Mouse (Mus musculus) heart, adult 18-20 months (tissue): ENCODE results near the gene Hsf2bp. TPM values are rescaled to one million over a fixed set of nuclear protein-coding genes. Genes with fewer than 3 reads are reported as not detected.
A peak's percentile ranks its signal among the peaks of the same experiment; 100 is the strongest.

Source experiments
- DNase-seq, 2 experiments: peaks; one replicate each; pipeline ENCODE4 v3.0.0; 2021 to 2022; ENCODE audit warnings: mixed read lengths in 1 of 2
- total RNA-seq, 2 experiments: library from RNA; stranded (reverse); gene quantifications; 2 replicates each; pipeline ENCODE4 v1.2.3; 2021

The Hsf2bp gene
- total RNA-seq, 2 experiments from 2014 or later, result 1.2 to 1.4 TPM

DNA sequence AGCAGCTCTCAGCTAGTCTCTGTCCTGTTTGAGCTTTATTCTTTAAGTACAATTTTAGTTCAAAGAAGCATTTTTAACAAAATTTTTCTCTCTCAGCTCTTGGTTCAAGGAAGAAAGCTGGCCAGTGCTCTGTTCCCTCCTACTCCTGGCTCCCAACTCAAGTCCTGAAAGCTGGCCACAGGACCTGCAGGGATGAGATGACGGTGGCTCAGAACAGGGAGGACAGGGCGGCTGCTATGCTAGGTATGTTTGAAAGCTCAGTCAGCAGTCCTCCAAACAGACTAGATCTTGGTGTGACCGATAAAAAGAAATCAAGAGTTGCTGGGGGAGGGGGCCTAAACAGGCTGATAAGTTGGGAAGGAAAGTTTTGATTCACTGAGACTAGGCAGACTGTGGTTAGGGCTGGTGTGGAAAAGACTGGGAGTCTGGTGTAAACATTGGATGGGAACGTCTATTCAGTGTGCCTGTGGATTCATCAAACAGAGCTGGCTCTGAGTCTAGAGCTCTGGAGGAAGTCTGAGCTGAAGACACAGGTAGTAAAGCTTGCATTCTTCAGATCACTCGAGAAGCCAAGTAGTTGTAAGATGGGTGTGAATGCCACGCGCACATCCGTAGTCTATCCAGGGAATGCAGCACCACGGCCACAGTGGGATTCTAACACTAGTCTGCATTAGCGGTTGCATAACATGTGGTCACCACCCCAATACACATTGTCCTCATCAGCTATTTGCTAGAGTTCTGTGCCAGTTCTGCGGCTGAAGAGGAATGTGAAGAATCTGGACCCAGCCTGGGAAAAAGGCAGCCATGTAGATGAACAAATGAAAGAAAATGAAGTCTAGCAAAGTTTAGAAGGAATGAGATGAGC lies 53.6 kb downstream of the Hsf2bp start:
- peak; percentile 80 to 85 for DNase-seq

DNA sequence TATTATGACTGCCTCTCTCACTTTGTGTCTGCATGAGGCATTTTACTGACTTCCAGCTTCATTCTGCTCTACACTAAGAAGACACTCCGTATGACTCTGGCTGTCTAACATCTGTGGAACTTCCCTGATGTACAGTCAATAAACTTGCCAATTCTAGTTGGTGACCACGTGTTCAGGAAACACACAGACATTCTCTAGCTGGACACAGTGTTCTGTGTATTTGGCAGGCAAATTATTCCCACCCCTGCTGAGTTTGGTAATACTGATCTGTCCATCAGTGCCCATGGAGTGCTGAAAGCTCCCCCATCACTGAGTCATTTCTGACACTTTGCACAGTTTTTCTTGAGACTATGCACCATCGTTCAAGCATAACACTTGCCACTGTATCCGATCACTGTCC lies 56.3 kb downstream of the Hsf2bp start:
- peak; percentile 49 to 77 for DNase-seq

DNA sequence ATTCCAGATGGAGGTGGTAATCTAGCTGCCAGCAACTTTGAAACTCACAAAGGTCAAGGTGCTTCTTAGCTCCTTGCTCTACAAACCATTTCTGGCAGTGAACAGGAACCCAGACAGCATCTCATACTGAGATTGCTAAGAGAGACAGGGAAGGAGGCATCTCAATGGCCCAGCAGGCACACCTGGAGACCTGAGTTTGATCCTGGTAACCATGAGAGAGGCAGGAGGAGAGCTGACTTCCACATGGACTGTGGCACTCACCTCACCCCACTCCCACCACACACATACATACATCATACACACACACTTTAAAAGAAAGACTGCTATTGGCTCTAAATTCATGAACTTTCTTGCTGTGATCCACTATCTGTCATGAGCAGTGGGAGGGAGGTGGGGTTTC lies 59.0 kb downstream of the Hsf2bp start:
- DNase-seq, result no peak

DNA sequence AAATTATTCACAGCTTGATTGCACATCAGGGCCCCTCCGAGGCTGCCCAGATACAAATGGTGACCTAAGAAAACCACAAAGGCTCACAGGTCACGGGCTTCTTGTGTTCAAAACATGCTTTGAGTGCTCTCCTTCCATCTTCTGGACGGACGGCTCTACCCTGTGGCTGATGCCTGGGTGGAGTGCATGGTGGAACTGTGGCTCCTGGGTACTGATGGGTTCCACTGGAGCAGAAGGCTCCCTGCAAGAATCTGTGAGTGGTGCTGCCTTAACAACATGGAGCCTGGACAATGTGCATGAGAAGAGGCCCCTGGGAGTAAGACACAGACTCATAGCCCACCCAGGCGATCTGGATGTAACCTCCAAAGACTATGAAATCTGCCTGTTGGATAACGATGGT lies 59.6 kb downstream of the Hsf2bp start:
- DNase-seq, result no peak

DNA sequence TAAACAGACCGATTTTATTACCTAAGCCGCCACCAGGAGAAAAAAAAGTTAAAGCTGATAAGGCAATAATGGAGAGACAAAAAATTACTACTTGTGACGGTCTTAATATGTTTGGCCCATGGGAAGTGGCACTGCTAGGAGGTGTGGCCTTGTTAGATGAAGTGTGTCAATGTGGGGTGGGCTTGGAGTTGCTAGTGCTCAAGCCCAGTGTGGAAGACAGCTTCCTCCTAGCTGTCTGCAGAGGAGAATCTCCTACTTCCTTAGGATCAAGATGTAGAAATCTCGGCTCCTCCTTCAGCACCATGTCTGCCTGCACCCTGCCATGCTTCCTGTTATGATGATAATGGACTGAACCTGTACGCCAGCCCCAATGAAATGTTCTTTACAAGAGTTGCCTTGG lies 61.5 kb downstream of the Hsf2bp start:
- DNase-seq, result no peak

DNA sequence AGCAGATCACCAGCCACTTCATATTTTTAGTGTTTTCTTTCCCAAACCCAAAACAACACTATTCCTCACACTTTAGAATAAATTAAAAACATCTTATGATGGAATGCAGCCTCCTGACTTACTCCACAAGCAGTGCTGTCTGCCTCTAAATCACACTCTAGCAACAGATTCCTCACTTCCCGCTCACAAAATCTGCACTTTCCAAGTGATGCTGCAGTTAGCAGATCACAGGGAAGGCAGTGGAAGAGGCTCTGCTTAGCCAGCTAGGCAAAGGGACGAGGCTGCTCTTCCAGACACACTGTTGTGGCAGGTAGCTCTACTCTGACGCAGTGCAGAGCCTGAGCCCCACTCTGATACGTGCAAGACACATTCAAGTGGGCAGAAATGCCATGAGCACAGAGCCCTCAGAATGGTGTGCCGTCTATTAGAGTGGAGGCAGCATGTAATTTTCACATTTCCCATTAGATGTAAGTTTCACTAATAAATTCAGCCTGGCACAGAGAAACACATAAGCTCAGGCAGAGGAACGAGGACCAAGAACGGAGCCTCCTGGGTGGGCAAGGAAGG lies 62.4 kb downstream of the Hsf2bp start:
- DNase-seq, result no peak

DNA sequence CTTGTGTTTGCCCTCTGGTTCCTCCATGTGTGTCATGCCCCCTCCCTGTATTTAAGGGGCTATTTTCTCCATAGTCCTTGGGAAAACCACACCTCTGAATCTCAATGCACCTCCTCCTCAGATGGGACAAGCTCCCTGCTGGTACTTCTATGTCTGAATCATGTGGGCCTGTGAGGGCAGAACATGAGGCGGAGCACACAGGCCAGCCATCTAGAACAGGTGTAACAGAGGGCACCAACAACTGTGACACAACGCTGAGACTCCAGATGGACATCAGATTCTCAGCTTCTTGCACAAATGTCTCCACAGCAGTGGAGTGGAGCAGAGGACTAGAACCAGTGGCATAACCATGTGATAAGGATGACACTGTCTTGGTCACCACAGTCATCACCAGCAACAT lies 65.3 kb downstream of the Hsf2bp start:
- DNase-seq, result no peak

DNA sequence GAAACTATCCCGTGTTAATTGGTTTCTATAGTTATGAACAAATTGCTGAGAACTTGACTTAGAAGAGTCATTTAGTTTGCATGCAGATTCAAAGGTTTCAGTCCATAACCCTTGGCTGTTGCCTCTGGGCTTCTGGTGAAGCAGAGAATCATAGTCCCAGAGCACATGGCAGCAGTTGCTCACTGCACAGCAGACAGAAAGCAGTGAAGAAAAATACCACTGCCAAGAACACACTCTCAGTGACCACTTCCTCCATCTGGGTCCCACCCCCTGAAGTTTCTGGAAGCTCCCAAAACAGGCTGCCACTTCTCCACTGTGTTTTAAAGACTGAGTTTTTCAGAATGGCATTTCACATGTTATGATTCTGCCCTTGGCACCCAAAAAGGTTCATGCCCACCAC lies 67.3 kb downstream of the Hsf2bp start:
- DNase-seq, result peak in 1 of 2 experiments; percentile 47

DNA sequence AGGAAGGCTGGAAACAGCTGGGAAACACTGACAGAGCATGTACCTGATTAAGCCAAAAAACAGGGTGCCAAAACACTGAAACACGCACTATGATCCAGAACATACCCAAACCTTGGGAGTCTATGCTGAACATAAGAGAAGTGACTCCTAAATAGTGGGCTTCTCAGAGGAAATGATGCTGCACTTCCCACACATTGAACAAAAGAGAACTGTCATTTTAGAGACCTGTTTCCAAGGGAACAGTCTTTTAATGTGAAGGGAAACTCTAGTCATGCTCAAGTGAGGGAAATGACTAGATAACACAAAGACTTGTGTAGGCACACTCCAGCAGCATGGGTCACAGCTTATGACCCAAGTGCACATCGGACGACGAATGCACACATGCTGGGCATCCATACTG lies 68.8 kb downstream of the Hsf2bp start:
- DNase-seq, result no peak

DNA sequence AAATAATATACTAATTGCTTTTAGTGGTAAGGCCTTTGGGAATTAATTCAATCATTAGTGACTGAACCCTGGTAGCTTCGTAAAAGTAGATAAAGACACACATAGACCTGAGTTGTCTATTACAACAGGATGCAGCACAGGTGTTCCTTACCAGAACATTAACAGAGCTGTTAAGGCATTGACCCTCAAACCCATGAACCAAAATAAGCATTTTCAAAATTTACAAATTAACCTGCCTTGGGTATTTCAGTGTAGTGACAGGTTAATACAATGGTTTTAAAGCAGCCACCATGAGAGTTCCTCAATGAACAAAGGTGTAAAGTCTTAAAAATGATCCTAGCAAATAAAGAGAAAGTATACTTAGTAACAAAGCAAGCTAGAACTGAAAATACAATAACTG lies 69.6 kb downstream of the Hsf2bp start:
- no peak for DNase-seq

DNA sequence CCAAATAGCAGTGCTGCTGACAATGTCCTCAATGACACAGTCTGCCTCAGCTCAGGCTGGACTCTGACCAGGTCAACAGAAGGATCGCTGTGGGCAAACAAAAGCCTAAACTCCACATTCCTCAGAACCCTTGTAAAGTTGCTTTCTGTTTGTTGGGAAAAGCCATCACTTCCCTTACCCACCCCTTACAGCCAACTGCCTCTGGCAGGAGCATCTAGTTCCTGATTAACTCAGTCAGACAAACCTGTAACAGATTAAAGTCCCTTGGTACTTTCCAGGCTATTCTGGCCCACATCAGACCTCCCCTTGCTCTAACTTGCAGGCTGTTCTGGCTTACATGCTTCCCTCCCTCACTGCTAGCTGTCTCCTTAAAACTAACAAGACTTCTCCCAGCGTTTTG lies 70.5 kb downstream of the Hsf2bp start:
- DNase-seq, result peak; percentile 45 to 59

DNA sequence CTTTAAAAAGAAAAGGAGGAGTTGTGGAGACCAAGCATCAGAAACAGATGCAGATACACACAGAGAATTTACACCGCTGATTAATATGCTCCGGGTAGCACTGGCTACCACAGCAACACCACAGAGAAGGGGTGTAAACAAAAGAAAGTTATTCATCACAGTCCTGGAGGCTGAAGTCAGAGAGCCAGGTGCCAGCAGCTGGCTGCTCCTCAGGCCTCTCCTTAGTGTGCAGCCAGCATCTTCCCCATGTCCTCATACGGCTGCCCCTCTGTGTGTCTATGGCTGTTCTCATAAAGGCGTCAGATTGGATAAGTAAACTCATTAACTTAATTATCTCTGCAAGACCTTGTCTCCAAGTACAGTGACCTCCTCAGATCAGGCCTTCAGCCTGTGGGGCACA lies 73.2 kb downstream of the Hsf2bp start:
- DNase-seq, result no peak

DNA sequence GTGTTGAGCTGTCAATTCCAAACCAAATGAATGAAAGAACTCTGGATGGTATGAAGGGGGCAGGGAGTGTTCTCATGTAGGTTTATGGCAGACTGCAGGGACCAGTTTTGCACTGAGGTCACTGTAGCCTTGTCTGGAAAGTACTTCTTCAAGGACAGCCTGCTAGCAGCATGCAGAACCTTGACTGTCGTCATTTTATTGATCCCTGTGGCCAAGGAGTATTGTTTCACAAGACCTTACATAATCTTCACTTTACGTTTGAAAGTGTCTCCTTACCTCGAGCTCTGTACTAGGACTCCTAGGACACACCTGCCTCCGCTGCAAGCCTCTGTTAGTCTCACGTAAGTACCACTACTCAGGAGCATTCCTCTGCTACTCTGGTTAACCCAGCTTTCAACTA lies 73.9 kb downstream of the Hsf2bp start:
- DNase-seq, result no peak

DNA sequence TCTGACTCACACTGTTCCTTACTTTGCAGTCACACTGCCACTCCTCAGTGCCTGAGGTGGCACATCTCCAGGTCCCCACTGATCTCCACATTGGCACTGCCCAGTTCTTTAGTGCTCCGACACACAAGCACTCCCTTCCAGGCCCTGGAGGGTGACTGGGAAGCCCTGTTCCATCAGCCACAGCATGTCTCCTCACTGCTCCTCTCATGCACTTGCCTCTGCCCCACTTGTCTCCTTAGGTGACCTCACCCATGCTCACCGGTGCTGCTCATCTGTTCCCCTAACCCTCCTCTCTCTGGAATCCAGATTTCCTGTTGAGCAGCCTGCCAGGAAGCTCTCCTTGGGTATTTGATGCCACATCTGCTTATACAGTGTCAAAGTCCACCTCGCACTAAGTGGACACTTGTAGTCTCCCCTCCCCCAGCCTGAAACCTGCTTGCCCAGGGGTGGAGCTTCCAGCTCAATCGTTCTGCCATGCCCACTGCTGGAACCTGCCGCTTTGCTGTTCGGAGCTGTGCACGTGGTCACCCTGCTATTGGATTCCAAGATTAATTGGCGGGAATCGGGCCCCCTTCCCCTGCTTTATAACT lies 81.5 kb downstream of the Hsf2bp start:
- no peak for DNase-seq

DNA sequence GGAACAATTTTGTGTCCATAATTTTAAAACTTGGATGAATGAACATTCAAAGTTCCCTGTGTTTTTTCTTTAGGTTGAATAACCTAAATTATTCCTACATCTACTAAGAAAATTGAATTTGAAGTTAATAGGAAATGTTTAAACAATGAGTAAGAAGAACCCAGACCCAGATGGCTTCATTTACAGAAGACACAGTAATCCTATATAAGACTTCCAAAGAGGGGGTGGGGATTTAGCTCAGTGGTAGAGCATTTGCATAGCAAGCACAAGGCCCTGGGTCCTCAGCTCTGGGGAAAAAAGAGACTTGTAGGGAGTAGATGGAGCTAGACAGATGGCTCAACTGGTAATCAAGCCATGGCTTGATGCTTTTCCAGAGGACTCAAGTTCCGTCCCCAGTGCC lies 87.1 kb downstream of the Hsf2bp start:
- no peak for DNase-seq

DNA sequence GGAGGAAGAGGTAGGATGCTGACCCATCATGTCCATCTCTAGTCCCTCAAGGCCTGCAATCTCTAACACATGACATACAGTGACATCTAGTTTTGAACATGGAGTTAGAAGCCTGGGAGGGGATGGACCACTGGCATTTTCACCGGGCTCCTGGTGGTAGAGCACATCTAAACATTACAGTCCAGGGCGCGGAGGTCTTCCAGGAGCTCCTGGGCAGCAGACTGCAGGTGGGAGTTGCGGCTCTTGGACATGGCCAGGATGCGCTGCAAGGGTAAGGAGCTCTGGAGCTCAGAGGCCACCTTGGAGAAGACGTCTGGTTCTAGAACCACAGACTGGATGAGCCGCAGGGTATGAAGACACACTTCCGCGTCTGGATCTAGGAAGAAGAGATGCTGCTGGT lies 89.7 kb downstream of the Hsf2bp start:
- DNase-seq, result no peak

DNA sequence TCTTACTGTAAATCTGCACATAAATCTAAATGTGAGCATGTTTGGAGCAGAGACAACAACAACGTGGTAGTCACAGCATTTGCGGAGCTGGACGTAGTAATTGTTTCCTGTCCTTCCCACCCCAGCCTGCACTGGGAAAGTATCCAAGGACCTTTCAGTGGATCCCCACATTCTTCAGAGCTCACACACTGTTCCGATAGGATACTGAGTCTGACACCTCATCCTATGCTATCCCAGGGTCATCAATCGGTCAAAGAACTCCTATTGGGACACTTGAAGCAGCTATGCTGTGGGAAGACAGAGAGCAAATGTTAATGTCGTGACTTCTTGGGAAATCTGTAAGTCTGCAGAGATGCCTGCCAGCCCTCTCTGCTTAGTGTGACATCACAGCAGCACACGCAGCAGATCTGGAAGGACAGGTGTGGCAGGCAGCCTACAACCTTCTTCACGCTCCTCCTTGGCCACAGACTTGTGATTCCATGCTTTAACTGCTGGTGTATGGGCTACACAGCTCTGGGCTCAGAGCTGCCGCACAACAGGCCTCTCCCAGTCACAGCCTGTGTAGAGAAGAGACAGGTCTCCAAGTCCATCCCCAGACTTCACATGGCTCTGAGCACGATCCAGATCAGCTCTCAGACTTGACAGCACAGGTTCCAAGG lies 92.1 kb downstream of the Hsf2bp start:
- peak in 1 of 2 experiments; percentile 59 for DNase-seq

DNA sequence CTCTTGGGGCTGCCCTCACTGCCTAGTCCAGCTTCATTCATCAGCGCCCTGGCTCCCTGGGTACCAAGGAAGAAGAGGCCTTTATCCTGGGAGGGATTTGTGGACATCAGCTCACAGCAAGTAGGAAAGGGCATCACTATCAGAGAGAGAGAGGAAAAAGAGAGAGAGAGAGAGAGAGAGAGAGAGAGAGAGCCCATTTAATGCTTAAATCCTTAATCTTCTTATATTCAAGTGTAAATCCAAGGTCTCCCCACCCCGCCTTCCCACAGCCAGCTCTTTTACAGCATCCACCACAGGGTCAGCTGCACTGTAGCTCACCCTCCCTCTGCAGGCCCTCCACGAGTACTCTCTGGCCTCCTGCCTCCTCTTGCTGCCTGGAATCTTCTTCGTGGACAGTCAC lies 94.5 kb downstream of the Hsf2bp start:
- no peak for DNase-seq

DNA sequence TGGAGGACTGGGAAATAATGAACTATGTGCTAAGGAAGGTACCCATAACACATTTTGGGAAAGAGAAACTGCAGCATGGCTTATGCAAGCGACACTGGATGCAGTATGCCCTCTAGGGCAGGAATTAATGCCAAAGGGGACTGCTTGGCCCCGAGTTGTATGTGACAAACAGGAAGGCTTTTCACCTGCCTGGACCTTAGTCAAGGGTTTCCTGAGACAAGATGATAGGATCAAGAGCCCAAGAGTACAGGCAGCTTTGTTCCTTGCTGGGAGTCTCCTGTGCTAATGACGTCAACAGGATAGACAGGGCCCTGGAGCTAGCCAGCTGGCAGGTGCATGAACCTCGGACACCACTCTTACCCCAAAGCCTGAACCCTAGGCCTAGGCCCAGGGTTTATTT lies 95.5 kb downstream of the Hsf2bp start:
- peak; percentile 56 to 80 for DNase-seq

DNA sequence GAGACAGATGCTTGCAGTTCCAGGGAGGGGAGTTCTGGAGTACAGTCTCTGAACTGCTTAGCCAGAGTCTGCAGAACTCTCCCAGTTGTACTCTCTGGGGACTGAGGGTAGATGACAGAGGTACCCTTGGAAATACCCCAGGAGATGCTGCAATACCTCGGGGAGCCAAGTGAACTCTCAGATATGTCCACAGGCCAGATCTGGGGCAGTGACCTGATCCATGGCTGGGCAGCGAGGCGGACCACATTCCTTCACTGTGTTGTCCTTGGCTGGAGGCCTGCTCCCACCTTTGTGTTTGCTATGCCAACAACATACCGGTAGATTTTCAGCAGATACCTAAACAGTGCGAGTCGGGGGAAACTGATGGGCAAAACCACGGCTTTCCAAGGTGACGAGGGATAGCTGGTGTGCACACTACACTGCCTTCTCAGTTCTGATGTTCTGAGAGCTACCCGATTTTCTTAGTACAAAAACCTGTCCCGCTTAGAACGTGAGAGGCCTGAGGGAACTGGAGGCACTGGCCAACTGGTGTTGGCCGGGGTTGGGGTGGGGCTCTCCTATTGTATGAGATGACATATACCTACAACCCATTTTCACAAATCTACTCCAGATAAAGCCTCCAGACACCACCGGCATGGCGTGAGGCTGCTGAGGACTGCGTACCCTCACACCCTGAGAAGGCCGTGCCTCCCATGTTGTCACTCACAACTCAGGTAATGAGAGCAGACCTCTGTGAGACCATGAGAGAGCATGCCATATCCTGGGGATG lies 96.7 kb downstream of the Hsf2bp start:
- DNase-seq, result peak in 1 of 2 experiments; percentile 27

DNA sequence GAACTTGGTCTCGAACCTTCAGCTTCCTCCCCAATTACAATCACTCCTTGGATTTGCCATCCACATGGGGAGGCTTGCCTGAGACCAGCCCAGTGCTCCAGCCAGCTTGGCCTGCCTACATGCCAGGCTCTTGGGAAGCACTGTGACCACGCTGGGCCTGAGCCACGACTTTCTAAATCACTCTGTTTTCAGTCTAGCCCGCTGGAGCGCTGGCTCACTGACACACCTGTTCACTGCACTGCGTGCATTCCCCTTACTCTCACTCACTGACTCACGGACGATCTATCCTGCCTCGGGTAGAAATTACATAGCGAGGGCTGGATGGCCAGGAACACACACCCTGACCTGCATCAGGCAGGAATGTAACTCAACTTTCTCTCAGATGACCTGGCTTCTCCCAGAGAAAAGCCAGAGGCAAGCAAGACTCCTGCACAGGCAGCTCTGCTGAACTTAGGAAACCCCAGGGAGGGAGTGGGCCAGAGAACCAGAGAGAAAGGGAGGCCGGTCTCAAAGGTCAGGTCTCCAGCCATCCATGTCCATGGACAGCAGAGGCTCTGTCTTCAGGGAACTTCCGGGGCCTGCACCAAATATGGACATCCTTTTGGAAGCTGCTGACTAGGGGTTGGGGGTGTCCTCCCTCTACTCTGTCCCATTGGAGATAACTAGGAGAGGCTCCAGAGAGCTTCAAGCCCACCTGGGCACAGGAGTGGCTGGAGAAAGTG lies 97.4 kb downstream of the Hsf2bp start:
- no peak for DNase-seq

DNA sequence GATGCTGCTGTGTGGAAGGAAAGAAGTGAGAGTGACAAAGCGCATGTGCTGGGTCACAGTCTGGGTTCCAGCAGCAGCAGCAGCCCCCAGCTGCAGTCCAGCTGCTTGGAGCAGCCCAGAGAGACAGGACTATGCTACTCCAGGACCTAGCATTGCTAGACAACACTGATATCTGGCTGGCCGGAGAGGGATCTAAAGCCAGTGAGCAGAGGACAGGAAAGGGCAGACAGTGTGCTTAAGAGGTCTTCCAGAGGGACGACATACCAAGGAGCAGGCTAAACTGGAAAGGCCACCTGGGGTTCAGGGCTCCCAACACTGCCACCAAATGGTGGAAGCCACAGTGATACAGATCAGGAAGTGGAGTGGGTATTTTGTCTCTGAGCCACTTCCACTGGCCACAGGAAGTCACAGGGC lies 99.0 kb downstream of the Hsf2bp start:
- peak; percentile 64 to 77 for DNase-seq
